Mouse (Mus musculus): ENCODE measurements at regions not wholly inside any gene's neighbourhood (a gene's known extent, or its start where the extent isn't known, plus 50 kb on each side); places are given as distances from the start of the nearest gene placed in this dataset.

GRCm38 (mm10) chr19:15614648-15615561, 332.2 kb downstream of the Psat1 start:
- H3K9ac ChIP-seq (ENCODE audit: low read length) = no peak overlapping the region
- H3K36me3 ChIP-seq (ENCODE audit: control insufficient read depth, insufficient read depth, low read length) = no peaks in the 10 kb centered on the region
- H3K27ac ChIP-seq (ENCODE audit: low read depth, low read length) = no peak overlapping the region
- H3K4me2 ChIP-seq = peak overlapping the region; percentile 14; the same call in 1 of the 2 replicates
- ATAC-seq (ENCODE audit: low FRiP score) (peak; percentile 83), DNase-seq (ENCODE audit: low spot score, missing footprints) (peak; percentile 93)
- peaks cover 10% of the 10 kb centered on the region for H3K4me1 ChIP-seq (ENCODE audit: control insufficient read depth, insufficient read depth, low read length)
- H3K9me3 ChIP-seq (ENCODE audit: control insufficient read depth, low read length) = no peaks in the 10 kb centered on the region
- H3K27me3 ChIP-seq (ENCODE audit: control insufficient read depth, insufficient read depth, low read length) = no peaks in the 10 kb centered on the region; the same call in 1 of the 2 replicates
- no peak overlapping the region for H3K4me3 ChIP-seq (ENCODE audit: low read depth, low read length)
- 34% methylated on average over 19 of the region's 19 CpGs for WGBS

- no peak overlapping the region for H3K27ac ChIP-seq (ENCODE audit: low read depth, low read length)
- H3K4me3 ChIP-seq (ENCODE audit: low read depth, low read length) = no peak overlapping the region
- ATAC-seq (ENCODE audit: low FRiP score) (no peak), DNase-seq (ENCODE audit: low spot score, missing footprints) (no peak)
- no peaks in the 10 kb centered on the region for H3K9me3 ChIP-seq (ENCODE audit: control insufficient read depth, low read length)
- H3K27me3 ChIP-seq (ENCODE audit: control insufficient read depth, insufficient read depth, low read length) = no peaks in the 10 kb centered on the region; the same call in 1 of the 2 replicates
- no peak overlapping the region for H3K4me2 ChIP-seq
- H3K4me1 ChIP-seq (ENCODE audit: control insufficient read depth, insufficient read depth, low read length) = peaks cover 5% of the 10 kb centered on the region
- no peak overlapping the region for H3K9ac ChIP-seq (ENCODE audit: low read length)
- 76% methylated on average over 13 of the region's 13 CpGs for WGBS
- H3K36me3 ChIP-seq (ENCODE audit: control insufficient read depth, insufficient read depth, low read length) = no peaks in the 10 kb centered on the region
Measured at GRCm38 (mm10) chr19:15611137-15611758, 335.9 kb downstream of the Psat1 start.

- no peak overlapping the region for H3K4me2 ChIP-seq
- no peaks in the 10 kb centered on the region for H3K27me3 ChIP-seq (ENCODE audit: control insufficient read depth, insufficient read depth, low read length)
- peak; percentile 35 for DNase-seq (ENCODE audit: low spot score, missing footprints)
- H3K27ac ChIP-seq (ENCODE audit: low read depth, low read length) = no peak overlapping the region
- no peak overlapping the region for H3K9ac ChIP-seq (ENCODE audit: low read length)
- 90% methylated on average over 4 of the region's 4 CpGs for WGBS
- H3K4me3 ChIP-seq (ENCODE audit: low read depth, low read length) = no peak overlapping the region
- H3K9me3 ChIP-seq (ENCODE audit: control insufficient read depth, low read length) = no peaks in the 10 kb centered on the region
- no peaks in the 10 kb centered on the region for H3K4me1 ChIP-seq (ENCODE audit: control insufficient read depth, insufficient read depth, low read length)
- H3K36me3 ChIP-seq (ENCODE audit: control insufficient read depth, insufficient read depth, low read length) = no peaks in the 10 kb centered on the region
- ATAC-seq (ENCODE audit: low FRiP score) = no peak
Measured at GRCm38 (mm10) chr19:15606440-15606839, 340.7 kb downstream of the Psat1 start.

- ATAC-seq (ENCODE audit: low FRiP score) (no peak), DNase-seq (ENCODE audit: low spot score, missing footprints) (no peak)
- Histone ChIP-seq H3K9ac (ENCODE audit: low read length) (no peak overlapping the region), H3K27me3 (ENCODE audit: control insufficient read depth, insufficient read depth, low read length) (no peaks in the 10 kb centered on the region), H3K9me3 (ENCODE audit: control insufficient read depth, low read length) (no peaks in the 10 kb centered on the region), H3K36me3 (ENCODE audit: control insufficient read depth, insufficient read depth, low read length) (no peaks in the 10 kb centered on the region), H3K4me1 (ENCODE audit: control insufficient read depth, insufficient read depth, low read length) (no peaks in the 10 kb centered on the region), H3K4me3 (ENCODE audit: low read depth, low read length) (no peak overlapping the region), H3K4me2 (no peak overlapping the region), H3K27ac (ENCODE audit: low read depth, low read length) (no peak overlapping the region)
- 77% methylated on average over 2 of the region's 2 CpGs for WGBS
Measured at GRCm38 (mm10) chr19:15592821-15593220, 354.3 kb downstream of the Psat1 start.

GRCm38 (mm10) chr19:15583782-15584693, 363.1 kb downstream of the Psat1 start:
- H3K4me1 ChIP-seq (ENCODE audit: control insufficient read depth, insufficient read depth, low read length) = peaks cover 11% of the 10 kb centered on the region
- H3K27ac ChIP-seq (ENCODE audit: low read depth, low read length) = peak overlapping the region; percentile 16; the same call in 1 of the 2 replicates
- 34% methylated on average over 15 of the region's 15 CpGs for WGBS
- peak; percentile 81 for ATAC-seq (ENCODE audit: low FRiP score)
- no peaks in the 10 kb centered on the region for H3K36me3 ChIP-seq (ENCODE audit: control insufficient read depth, insufficient read depth, low read length)
- H3K9ac ChIP-seq (ENCODE audit: low read length) = no peak overlapping the region
- H3K4me3 ChIP-seq (ENCODE audit: low read depth, low read length) = no peak overlapping the region
- peak overlapping the region; percentile 21; the same call in 1 of the 2 replicates for H3K4me2 ChIP-seq
- DNase-seq (ENCODE audit: low spot score, missing footprints) = peak; percentile 89
- H3K9me3 ChIP-seq (ENCODE audit: control insufficient read depth, low read length) = no peaks in the 10 kb centered on the region
- H3K27me3 ChIP-seq (ENCODE audit: control insufficient read depth, insufficient read depth, low read length) = no peaks in the 10 kb centered on the region

- DNase-seq (ENCODE audit: low spot score, missing footprints) (peak; percentile 90), ATAC-seq (ENCODE audit: low FRiP score) (no peak)
- Histone ChIP-seq H3K4me1 (ENCODE audit: control insufficient read depth, insufficient read depth, low read length) (peaks cover 11% of the 10 kb centered on the region), H3K27me3 (ENCODE audit: control insufficient read depth, insufficient read depth, low read length) (no peaks in the 10 kb centered on the region), H3K27ac (ENCODE audit: low read depth, low read length) (no peak overlapping the region; the same call in 1 of the 2 replicates), H3K4me3 (ENCODE audit: low read depth, low read length) (no peak overlapping the region), H3K9ac (ENCODE audit: low read length) (no peak overlapping the region), H3K9me3 (ENCODE audit: control insufficient read depth, low read length) (no peaks in the 10 kb centered on the region), H3K4me2 (no peak overlapping the region), H3K36me3 (ENCODE audit: control insufficient read depth, insufficient read depth, low read length) (no peaks in the 10 kb centered on the region)
- WGBS = 31% methylated on average over 8 of the region's 8 CpGs
Measured at GRCm38 (mm10) chr19:15583106-15583781, 363.9 kb downstream of the Psat1 start.

- Histone ChIP-seq H3K9me3 (ENCODE audit: control insufficient read depth, low read length) (no peaks in the 10 kb centered on the region), H3K27me3 (ENCODE audit: control insufficient read depth, insufficient read depth, low read length) (no peaks in the 10 kb centered on the region), H3K27ac (ENCODE audit: low read depth, low read length) (no peak overlapping the region), H3K4me1 (ENCODE audit: control insufficient read depth, insufficient read depth, low read length) (no peaks in the 10 kb centered on the region), H3K9ac (ENCODE audit: low read length) (no peak overlapping the region), H3K4me3 (ENCODE audit: low read depth, low read length) (no peak overlapping the region), H3K4me2 (no peak overlapping the region), H3K36me3 (ENCODE audit: control insufficient read depth, insufficient read depth, low read length) (no peaks in the 10 kb centered on the region)
- 88% methylated on average over 9 of the region's 9 CpGs for WGBS
- ATAC-seq (ENCODE audit: low FRiP score) (no peak), DNase-seq (ENCODE audit: low spot score, missing footprints) (peak; percentile 53)
Measured at GRCm38 (mm10) chr19:15571204-15571603, 375.9 kb downstream of the Psat1 start.

- ATAC-seq (ENCODE audit: low FRiP score) (no peak), DNase-seq (ENCODE audit: low spot score, missing footprints) (peak; percentile 60)
- no peaks in the 10 kb centered on the region for H3K27me3 ChIP-seq (ENCODE audit: control insufficient read depth, insufficient read depth, low read length)
- H3K9me3 ChIP-seq (ENCODE audit: control insufficient read depth, low read length) = no peaks in the 10 kb centered on the region
- H3K4me1 ChIP-seq (ENCODE audit: control insufficient read depth, insufficient read depth, low read length) = no peaks in the 10 kb centered on the region
- no peaks in the 10 kb centered on the region for H3K36me3 ChIP-seq (ENCODE audit: control insufficient read depth, insufficient read depth, low read length)
- no peak overlapping the region for H3K27ac ChIP-seq (ENCODE audit: low read depth, low read length)
- H3K9ac ChIP-seq (ENCODE audit: low read length) = no peak overlapping the region
- no peak overlapping the region for H3K4me3 ChIP-seq (ENCODE audit: low read depth, low read length)
- H3K4me2 ChIP-seq = no peak overlapping the region
- 91% methylated on average over 5 of the region's 5 CpGs for WGBS
Measured at GRCm38 (mm10) chr19:15561511-15561910, 385.6 kb downstream of the Psat1 start.
